In genomic region chr1:88879367-88879766, GRCm38 (mm10) we compare ENCODE assay signal across 17 mouse cellular contexts.
"Had no signal": no experiment of that assay in that cellular context is flagged by ENCODE, and none has a peak within 500 bp of the region (broad histone marks: within the 10 kb centered on the region; RNA-seq: fewer than 3 reads in every experiment).

No protein-coding gene starts in this region.

- H3K27ac ChIP-seq: midbrain, embryonic 13.5 days; midbrain, embryonic 15.5 days; neural tube, embryonic 13.5 days; neural tube, embryonic 15.5 days had no signal

- H3K4me2 ChIP-seq: lung, embryonic 14.5 days; midbrain, embryonic 11.5 days; midbrain, embryonic 13.5 days; midbrain, embryonic 15.5 days; neural tube, embryonic 13.5 days; neural tube, embryonic 15.5 days had no signal

- H3K4me3 ChIP-seq: midbrain, embryonic 13.5 days; midbrain, embryonic 15.5 days; neural tube, embryonic 13.5 days; neural tube, embryonic 15.5 days had no signal

- H3K27me3 ChIP-seq: midbrain, embryonic 15.5 days; neural tube, embryonic 13.5 days; neural tube, embryonic 15.5 days had no signal

- H3K9me3 ChIP-seq: midbrain, embryonic 13.5 days; midbrain, embryonic 15.5 days; neural tube, embryonic 13.5 days; neural tube, embryonic 15.5 days had no signal

- DNase-seq: lung, adult 18-20 months; lung, embryonic 14.5 days; lung, postnatal 10 days; lung, postnatal 4 days; retina, postnatal 1 day; right cerebral cortex, adult 18-20 months; right cerebral cortex, postnatal 25 days; right cerebral cortex, postnatal 4 days; spleen, adult 18-20 months; thymus, adult 2 months; thymus, postnatal 25 days; thymus, postnatal 4 days had no signal

- H3K4me1 ChIP-seq: midbrain, embryonic 13.5 days; midbrain, embryonic 15.5 days; neural tube, embryonic 15.5 days had no signal

- H3K36me3 ChIP-seq: midbrain, embryonic 13.5 days; midbrain, embryonic 15.5 days; neural tube, embryonic 13.5 days; neural tube, embryonic 15.5 days had no signal
